ENCODE assay signal across 12 mouse cellular contexts in the genomic region with DNA sequence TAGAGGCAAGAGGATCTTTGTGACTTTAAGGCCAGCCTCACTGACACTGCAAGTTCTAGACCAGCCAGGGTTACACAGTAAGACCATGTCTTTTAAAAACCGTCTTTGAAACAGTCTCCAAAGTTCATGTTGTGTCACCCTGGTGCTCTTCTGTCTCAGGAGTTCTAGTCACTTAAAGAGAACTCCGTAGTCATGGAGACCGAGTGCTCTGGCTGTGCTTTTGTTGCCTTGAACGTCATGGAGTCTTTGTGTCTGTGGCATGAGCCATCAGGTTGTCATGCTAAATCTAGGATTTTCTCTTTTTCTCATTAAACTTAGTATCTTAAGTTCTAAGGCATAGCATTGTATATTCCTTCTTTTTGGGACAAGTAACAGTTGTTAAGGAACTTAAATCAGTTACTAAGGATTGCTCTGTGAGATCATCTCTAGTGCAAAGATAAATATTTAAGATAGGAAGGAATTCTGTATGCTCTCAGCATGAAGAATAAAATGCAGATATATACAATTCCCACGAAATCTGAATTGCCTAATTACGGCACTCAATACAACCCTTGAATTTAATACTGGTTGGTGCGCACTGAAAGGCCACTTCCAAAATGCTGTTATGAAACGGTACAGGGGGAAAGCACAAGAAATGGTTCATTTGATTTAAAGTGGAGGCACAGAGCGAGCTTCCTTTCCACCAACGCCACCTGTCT.
DNase-seq lines count a peak whose midpoint lies in the region; ATAC-seq and TF ChIP-seq lines count a peak whose summit lies in the region.
"Had no signal": no experiment of that assay in that cellular context is flagged by ENCODE, and none has a peak within 500 bp of the region (broad histone marks: within the 10 kb centered on the region; RNA-seq: fewer than 3 reads in every experiment).

No protein-coding gene starts in this region.

- no peak for DNase-seq in forebrain, embryonic 10.5 days (ENCODE audit: extremely low spot score, low spot score)
- DNase-seq in testis, postnatal 10 days (ENCODE audit: low spot score) = no peak
- no peak for DNase-seq in cerebellum, postnatal 14 days
- no peak for DNase-seq in cerebellum, adult 2 months
- no peak for DNase-seq in left cerebral cortex, adult 9 months (ENCODE audit: low spot score in 2 of 2)

- no peak overlapping the region for H3K4me3 ChIP-seq in forebrain, embryonic 13.5 days
- no peak overlapping the region for H3K4me3 ChIP-seq in forebrain, embryonic 10.5 days
- peak overlapping the region; percentile 34 for H3K4me3 ChIP-seq in testis, adult 2 months (ENCODE audit: control insufficient read depth, low read depth, low read length)
- no peak overlapping the region for H3K4me3 ChIP-seq in midbrain, embryonic 13.5 days (replicated peaks)
- H3K4me3 ChIP-seq in cerebellum, adult 2 months (replicated peaks; ENCODE audit: insufficient read depth, low read depth, low read length) = no peak overlapping the region
- H3K4me3 ChIP-seq: embryonic facial prominence, embryonic 15.5 days; neural tube, embryonic 15.5 days had no signal

- peaks cover 10% of the 10 kb centered on the region for H3K4me1 ChIP-seq in forebrain, embryonic 13.5 days
- H3K4me1 ChIP-seq in forebrain, embryonic 10.5 days = peaks cover 13% of the 10 kb centered on the region
- peaks cover 4% of the 10 kb centered on the region; the same call in 1 of the 2 replicates for H3K4me1 ChIP-seq in testis, adult 2 months (ENCODE audit: control insufficient read depth, insufficient read depth, low read length)
- H3K4me1 ChIP-seq in midbrain, embryonic 13.5 days (replicated peaks) = peaks cover 3% of the 10 kb centered on the region; the same call in 1 of the 2 replicates
- peaks cover 3% of the 10 kb centered on the region for H3K4me1 ChIP-seq in cerebellum, adult 2 months (ENCODE audit: control insufficient read depth, insufficient read depth, low read length)
- H3K4me1 ChIP-seq: embryonic facial prominence, embryonic 15.5 days had no signal

- no peak for TF ChIP-seq POLR2A in testis, adult 2 months (IDR thresholded peaks at IDR 0.05; ENCODE audit: control insufficient read depth, low read depth, low read length)
- no peak for TF ChIP-seq POLR2A in cerebellum, adult 2 months (IDR thresholded peaks at IDR 0.05; ENCODE audit: borderline replicate concordance, insufficient read depth, low read length)

- 36% methylated on average over 10 of the region's 10 CpGs for WGBS in forebrain, embryonic 13.5 days
- WGBS in forebrain, embryonic 10.5 days = 61% methylated on average over 10 of the region's 10 CpGs
- 38% methylated on average over 10 of the region's 10 CpGs for WGBS in midbrain, embryonic 13.5 days
- 48% methylated on average over 10 of the region's 10 CpGs for WGBS in cerebellum, adult 2 months

- no peaks in the 10 kb centered on the region for H3K36me3 ChIP-seq in forebrain, embryonic 13.5 days (ENCODE audit: poor library complexity, severe bottlenecking)
- H3K36me3 ChIP-seq in forebrain, embryonic 10.5 days (replicated peaks) = no peaks in the 10 kb centered on the region
- H3K36me3 ChIP-seq in testis, adult 2 months (ENCODE audit: control insufficient read depth, insufficient read depth, low read length) = no peaks in the 10 kb centered on the region
- no peaks in the 10 kb centered on the region for H3K36me3 ChIP-seq in midbrain, embryonic 13.5 days
- H3K36me3 ChIP-seq: embryonic facial prominence, embryonic 15.5 days; neural tube, embryonic 15.5 days had no signal

- no peaks in the 10 kb centered on the region for H3K9me3 ChIP-seq in forebrain, embryonic 13.5 days (replicated peaks)
- H3K9me3 ChIP-seq in forebrain, embryonic 10.5 days = no peaks in the 10 kb centered on the region
- no peaks in the 10 kb centered on the region for H3K9me3 ChIP-seq in midbrain, embryonic 13.5 days
- H3K9me3 ChIP-seq: embryonic facial prominence, embryonic 15.5 days; neural tube, embryonic 15.5 days had no signal

- no peak for TF ChIP-seq CTCF in testis, adult 2 months (IDR thresholded peaks at IDR 0.05; ENCODE audit: control insufficient read depth, insufficient read depth, insufficient replicate concordance, low read depth, low read length)
- TF ChIP-seq CTCF in cerebellum, adult 2 months (IDR thresholded peaks at IDR 0.05; ENCODE audit: borderline replicate concordance, insufficient read depth, low read depth, low read length) = no peak

- peak; percentile 71 for ATAC-seq in forebrain, embryonic 13.5 days
- ATAC-seq in midbrain, embryonic 13.5 days = 0 out of 2 replicates have a peak, but pooled peaks have one; percentile 24
- ATAC-seq: hindbrain, embryonic 16.5 days; Patski had no signal

- no peaks in the 10 kb centered on the region for H3K27me3 ChIP-seq in forebrain, embryonic 13.5 days
- H3K27me3 ChIP-seq in forebrain, embryonic 10.5 days (ENCODE audit: poor library complexity, severe bottlenecking) = no peaks in the 10 kb centered on the region
- no peaks in the 10 kb centered on the region for H3K27me3 ChIP-seq in testis, adult 2 months (ENCODE audit: control insufficient read depth, insufficient read depth, low read length)
- H3K27me3 ChIP-seq in midbrain, embryonic 13.5 days = no peaks in the 10 kb centered on the region
- H3K27me3 ChIP-seq in cerebellum, adult 2 months (ENCODE audit: control insufficient read depth, insufficient read depth, low read length) = no peaks in the 10 kb centered on the region
- H3K27me3 ChIP-seq: embryonic facial prominence, embryonic 15.5 days; neural tube, embryonic 15.5 days; Patski had no signal

- no peak overlapping the region for H3K4me2 ChIP-seq in forebrain, embryonic 13.5 days
- H3K4me2 ChIP-seq in midbrain, embryonic 13.5 days (replicated peaks) = no peak overlapping the region
- H3K4me2 ChIP-seq: embryonic facial prominence, embryonic 15.5 days; neural tube, embryonic 15.5 days had no signal

- H3K27ac ChIP-seq in forebrain, embryonic 13.5 days = no peak overlapping the region
- no peak overlapping the region for H3K27ac ChIP-seq in forebrain, embryonic 10.5 days
- no peak overlapping the region for H3K27ac ChIP-seq in testis, adult 2 months (ENCODE audit: control insufficient read depth, insufficient read depth, low read depth, low read length)
- no peak overlapping the region for H3K27ac ChIP-seq in midbrain, embryonic 13.5 days
- no peak overlapping the region for H3K27ac ChIP-seq in cerebellum, adult 2 months (ENCODE audit: insufficient read depth, low read length)
- H3K27ac ChIP-seq: embryonic facial prominence, embryonic 15.5 days; neural tube, embryonic 15.5 days had no signal

- H3K9ac ChIP-seq in forebrain, embryonic 13.5 days = no peak overlapping the region
- no peak overlapping the region for H3K9ac ChIP-seq in midbrain, embryonic 13.5 days (replicated peaks)
- H3K9ac ChIP-seq: embryonic facial prominence, embryonic 15.5 days; neural tube, embryonic 15.5 days had no signal
